Mouse (Mus musculus): ENCODE results near the gene Neurod6. TPM values are rescaled to one million over a fixed set of nuclear protein-coding genes. Genes with fewer than 3 reads are reported as not detected.
"Not testable (repeated sequence)": the region's sequence is repeated elsewhere in the genome, so short reads cannot be mapped to it uniquely, and the experiment has no call there.

Gene Neurod6
- total RNA-seq (2022): 100 to 1,000 TPM; 142 to 179 (median 164) TPM

GRCm38 (mm10) chr6:55680974-55681373 is at the start of gene Neurod6:
Neurod6 (minus strand) TSS chr6:55681263.
- peak; percentile 55 to 78 for DNase-seq (ENCODE audit: low spot score in 2 of 2)

- DNase-seq (ENCODE audit: low spot score in 2 of 2): peak; percentile 22 to 72
Observed at GRCm38 (mm10) chr6:55717209-55717608, 36.1 kb upstream of the Neurod6 start.

GRCm38 (mm10) chr6:55715446-55715845 is 34.4 kb upstream of the Neurod6 start:
- no peak for DNase-seq (ENCODE audit: low spot score in 2 of 2)

GRCm38 (mm10) chr6:55710913-55711312 is 29.9 kb upstream of the Neurod6 start:
- not testable (repeated sequence) for DNase-seq (ENCODE audit: low spot score in 2 of 2)

- DNase-seq (ENCODE audit: low spot score in 2 of 2): no peak
Observed at GRCm38 (mm10) chr6:55704759-55705104, 23.7 kb upstream of the Neurod6 start.

GRCm38 (mm10) chr6:55704061-55704758 is 23.1 kb upstream of the Neurod6 start:
- no peak for DNase-seq (ENCODE audit: low spot score in 2 of 2)

GRCm38 (mm10) chr6:55700392-55701386 is 19.6 kb upstream of the Neurod6 start:
- no peak for DNase-seq (ENCODE audit: low spot score in 2 of 2)

- no peak for DNase-seq (ENCODE audit: low spot score in 2 of 2)
Observed at GRCm38 (mm10) chr6:55690015-55690531, 9.0 kb upstream of the Neurod6 start.

GRCm38 (mm10) chr6:55683506-55683905 is 2.4 kb upstream of the Neurod6 start:
- no peak for DNase-seq (ENCODE audit: low spot score in 2 of 2)

GRCm38 (mm10) chr6:55682886-55683285 is 1.8 kb upstream of the Neurod6 start:
- DNase-seq (ENCODE audit: low spot score in 2 of 2): no peak

GRCm38 (mm10) chr6:55678571-55679185 is 2.4 kb downstream of the Neurod6 start:
- DNase-seq (ENCODE audit: low spot score in 2 of 2): no peak

- no peak for DNase-seq (ENCODE audit: low spot score in 2 of 2)
Observed at GRCm38 (mm10) chr6:55677326-55677725, 3.7 kb downstream of the Neurod6 start.

- peak in 1 of 2 experiments; percentile 31 for DNase-seq (ENCODE audit: low spot score in 2 of 2)
Observed at GRCm38 (mm10) chr6:55676663-55677311, 4.3 kb downstream of the Neurod6 start.

- no peak for DNase-seq (ENCODE audit: low spot score in 2 of 2)
Observed at GRCm38 (mm10) chr6:55676141-55676662, 4.9 kb downstream of the Neurod6 start.

- DNase-seq (ENCODE audit: low spot score in 2 of 2): no peak
Observed at GRCm38 (mm10) chr6:55667801-55668200, 13.3 kb downstream of the Neurod6 start.

GRCm38 (mm10) chr6:55661126-55661915 is 19.7 kb downstream of the Neurod6 start:
- no peak for DNase-seq (ENCODE audit: low spot score in 2 of 2)

GRCm38 (mm10) chr6:55649996-55650395 is 31.1 kb downstream of the Neurod6 start:
- DNase-seq (ENCODE audit: low spot score in 2 of 2): no peak

- no peak for DNase-seq (ENCODE audit: low spot score in 2 of 2)
Observed at GRCm38 (mm10) chr6:55649581-55649980, 31.5 kb downstream of the Neurod6 start.

GRCm38 (mm10) chr6:55648886-55649285 is 32.2 kb downstream of the Neurod6 start:
- no peak for DNase-seq (ENCODE audit: low spot score in 2 of 2)

- DNase-seq (ENCODE audit: low spot score in 2 of 2): no peak
Observed at GRCm38 (mm10) chr6:55647771-55648280, 33.2 kb downstream of the Neurod6 start.

Measured in layer of hippocampus, adult 8-10 months (tissue).